Mouse (Mus musculus) ES-E14 (cell line): ENCODE measurements around the gene Pcmt1.

Experiments used
- HCFC1 ChIP-seq: IDR thresholded peaks from 2 replicates; pipeline ENCODE4 v1.6.1; 2012; ENCODE audit warnings: low read length, inconsistent platforms, borderline replicate concordance; ENCODE audit not compliant: insufficient read depth
- MAFK ChIP-seq: IDR thresholded peaks from 2 replicates; pipeline ENCODE4 v1.6.1; 2014; ENCODE audit warnings: mild to moderate bottlenecking, low read depth, low read length, inconsistent platforms; ENCODE audit not compliant: insufficient read depth
- ZC3H11A ChIP-seq: IDR thresholded peaks from 2 replicates; pipeline ENCODE4 v1.6.1; 2012; ENCODE audit warnings: low read depth, mild to moderate bottlenecking, inconsistent platforms, low read length, borderline replicate concordance
- ZNF384 ChIP-seq: IDR thresholded peaks from 2 replicates; pipeline ENCODE4 v1.6.1; 2012; ENCODE audit warnings: low read depth, low read length, inconsistent platforms

GRCm38 (mm10) chr10:7700120-7700519 lies 19.2 kb upstream of the Pcmt1 start:
- TF ChIP-seq ZNF384: no peak
- no peak for TF ChIP-seq MAFK
- no peak for TF ChIP-seq HCFC1
- TF ChIP-seq ZC3H11A: no peak
